Mouse (Mus musculus): ENCODE measurements around the gene Gpx2. TPM values are rescaled to one million over a fixed set of nuclear protein-coding genes. Genes with fewer than 3 reads are reported as not detected.

The Gpx2 gene
- total RNA-seq (2021): not detected
- long read RNA-seq, experiment 1: 0 reads
- long read RNA-seq, experiment 2: 0 reads

- no peak for TF ChIP-seq CTCF (IDR thresholded peaks at IDR 0.05)
- no peak for DNase-seq
- intact Hi-C loops (cut with DNase I): no loop called here
- Histone ChIP-seq H3K27ac (no peak within 1 kb of the TSS), H3K4me3 (no peak within 1 kb of the TSS)
These were observed at the start of gene Gpx2 for GRCm38 (mm10) chr12:76795350-76795749. Gene Gpx2, minus strand, starts transcription at chr12:76795554.

GRCm38 (mm10) chr12:76844346-76845061 lies 49.1 kb upstream of the Gpx2 start:
- Histone ChIP-seq H3K27ac (no peak overlapping the region), H3K4me3 (no peak overlapping the region)
- no peak for DNase-seq
- intact Hi-C loops (cut with DNase I): no loop called here
- no peak for TF ChIP-seq CTCF (IDR thresholded peaks at IDR 0.05)

- no peak for DNase-seq
- H3K4me3 ChIP-seq: no peak overlapping the region
- no peak overlapping the region for H3K27ac ChIP-seq
- intact Hi-C loops (cut with DNase I): no loop called here
- TF ChIP-seq CTCF (IDR thresholded peaks at IDR 0.05): no peak
These were observed 44.7 kb upstream of the Gpx2 start for GRCm38 (mm10) chr12:76840081-76840480.

- TF ChIP-seq CTCF (IDR thresholded peaks at IDR 0.05): no peak
- Histone ChIP-seq H3K4me3 (no peak overlapping the region), H3K27ac (no peak overlapping the region; the same call in 1 of the 2 replicates)
These were observed 43.9 kb upstream of the Gpx2 start for GRCm38 (mm10) chr12:76839298-76839697.

GRCm38 (mm10) chr12:76837844-76838650 lies 42.7 kb upstream of the Gpx2 start:
- Histone ChIP-seq H3K27ac (peak overlapping the region; percentile 97), H3K4me3 (peak overlapping the region; percentile 95)
- intact Hi-C loops (cut with DNase I): loop anchor here (1.0 to 10.0 kb wide), 3 partner anchors 41 to 397 kb away; partner anchors contain the start of gene Fut8
- DNase-seq: no peak
- TF ChIP-seq CTCF (IDR thresholded peaks at IDR 0.05): no peak

More at GRCm38 (mm10) chr12:76839298-76839697, 43.9 kb upstream of the Gpx2 start:
- intact Hi-C loops (cut with DNase I): loop anchor here (10.0 kb wide), 1 partner anchor 396 kb away; the partner anchor contains the start of gene Fut8
- DNase-seq: no peak

- H3K4me3 ChIP-seq: peak overlapping the region; percentile 95
- DNase-seq: peak; percentile 99
- TF ChIP-seq CTCF (IDR thresholded peaks at IDR 0.05): peak; percentile 86
- peak overlapping the region; percentile 97 for H3K27ac ChIP-seq
- intact Hi-C loops (cut with DNase I): loop anchor here (1.0 to 10.0 kb wide), 3 partner anchors 42 to 398 kb away; partner anchors contain the start of gene Fut8
These were observed 41.9 kb upstream of the Gpx2 start for GRCm38 (mm10) chr12:76837101-76837843.

- DNase-seq: no peak
- no peak overlapping the region for H3K4me3 ChIP-seq
- no peak overlapping the region for H3K27ac ChIP-seq
- intact Hi-C loops (cut with DNase I): loop anchor here (10.0 kb wide), 1 partner anchor 402 kb away; the partner anchor contains the start of gene Fut8
- peak; percentile 89 for TF ChIP-seq CTCF (IDR thresholded peaks at IDR 0.05)
These were observed 37.4 kb upstream of the Gpx2 start for GRCm38 (mm10) chr12:76832704-76833103.

GRCm38 (mm10) chr12:76825283-76825682 lies 29.9 kb upstream of the Gpx2 start:
- TF ChIP-seq CTCF (IDR thresholded peaks at IDR 0.05): no peak
- Histone ChIP-seq H3K4me3 (no peak overlapping the region), H3K27ac (no peak overlapping the region)
- intact Hi-C loops (cut with DNase I): no loop called here
- no peak for DNase-seq

- intact Hi-C loops (cut with DNase I): no loop called here
These were observed 27.3 kb upstream of the Gpx2 start, which contains the start of gene Rab15 for GRCm38 (mm10) chr12:76822651-76823041. Gene Rab15, minus strand, starts transcription at chr12:76822908.

GRCm38 (mm10) chr12:76822002-76822650 lies 26.8 kb upstream of the Gpx2 start:
- intact Hi-C loops (cut with DNase I): no loop called here
- H3K4me3 ChIP-seq: peak overlapping the region; percentile 81
- DNase-seq: peak; percentile 58
- no peak for TF ChIP-seq CTCF (IDR thresholded peaks at IDR 0.05)
- H3K27ac ChIP-seq: peak overlapping the region; percentile 51; the same call in 1 of the 2 replicates

More at GRCm38 (mm10) chr12:76822651-76823041, 27.3 kb upstream of the Gpx2 start, which contains the start of gene Rab15:
- Histone ChIP-seq H3K4me3 (peak within 1 kb of the TSS; percentile 81), H3K27ac (peak within 1 kb of the TSS; percentile 51; the same call in 1 of the 2 replicates)
- no peak for TF ChIP-seq CTCF (IDR thresholded peaks at IDR 0.05)
- DNase-seq: no peak

GRCm38 (mm10) chr12:76820615-76821014 lies 25.3 kb upstream of the Gpx2 start:
- H3K4me3 ChIP-seq: no peak overlapping the region
- intact Hi-C loops (cut with DNase I): no loop called here

More at GRCm38 (mm10) chr12:76820615-76821014, 25.3 kb upstream of the Gpx2 start:
- no peak for DNase-seq
- no peak overlapping the region for H3K27ac ChIP-seq
- TF ChIP-seq CTCF (IDR thresholded peaks at IDR 0.05): no peak
